Mouse (Mus musculus) MEL (cell line): ENCODE results near the gene Rhbdd2. TPM values are rescaled to one million over a fixed set of nuclear protein-coding genes. Genes with fewer than 3 reads are reported as not detected.

Experiments used
- DNase-seq: peaks from one replicate; pipeline ENCODE4 v3.0.0; 2011; ENCODE audit warnings: low read depth, low spot score
- H3K27ac ChIP-seq: 2 replicates; pipeline ENCODE4 v1.5.1; 2012; ENCODE audit warnings: low read depth, mild to moderate bottlenecking, control low read depth, low read length, moderate library complexity; ENCODE audit not compliant: control insufficient read depth
- H3K27me3 ChIP-seq, 2 experiments: fragments of 150-350 bp in 1 of 2; sonication (generic) in 1 of 2; 2 replicates each; pipeline ENCODE4 v1.6.1; 2012; ENCODE audit warnings: low read length in 2 of 2, mild to moderate bottlenecking in 2 of 2, improper control_type of control experiment in 1 of 2, moderate library complexity in 1 of 2; ENCODE audit not compliant: insufficient read depth in 2 of 2, control insufficient read depth in 1 of 2
- H3K36me3 ChIP-seq, 2 experiments: 2 replicates each; pipeline ENCODE4 v1.6.1; 2012 to 2014; ENCODE audit warnings: low read length in 2 of 2, improper control_type of control experiment in 1 of 2, inconsistent platforms in 1 of 2, mild to moderate bottlenecking in 1 of 2; ENCODE audit not compliant: insufficient read depth in 2 of 2, control insufficient read depth in 1 of 2
- H3K4me1 ChIP-seq, 2 experiments: fragments of 150-350 bp in 1 of 2; sonication (generic) in 1 of 2; 2 replicates each; pipeline ENCODE4 v1.6.1; 2012; ENCODE audit warnings: low read length in 2 of 2, improper control_type of control experiment in 1 of 2, mild to moderate bottlenecking in 1 of 2; ENCODE audit not compliant: insufficient read depth in 2 of 2, control insufficient read depth in 1 of 2
- H3K4me3 ChIP-seq, 2 experiments: fragments of 150-350 bp in 1 of 2; sonication (generic) in 1 of 2; 2 replicates each; pipeline ENCODE4 v1.5.1; 2012; ENCODE audit warnings: low read depth in 2 of 2, low read length in 2 of 2, mild to moderate bottlenecking in 2 of 2, moderate library complexity in 2 of 2, control low read depth in 1 of 2, improper control_type of control experiment in 1 of 2; ENCODE audit not compliant: control insufficient read depth in 1 of 2, insufficient read depth in 1 of 2
- H3K79me2 ChIP-seq: 2 replicates; pipeline ENCODE4 v1.6.1; 2012; ENCODE audit warnings: mild to moderate bottlenecking, low read length, moderate library complexity; ENCODE audit not compliant: control insufficient read depth, poor library complexity, insufficient read depth
- H3K9ac ChIP-seq: 2 replicates; pipeline ENCODE4 v1.6.1; 2012; ENCODE audit warnings: low read depth, mild to moderate bottlenecking, control low read depth, low read length, moderate library complexity; ENCODE audit not compliant: control insufficient read depth, poor library complexity, severe bottlenecking
- H3K9me3 ChIP-seq: fragments of 150-350 bp; sonication (generic); replicated peaks from 2 replicates; pipeline ENCODE4 v1.6.1; 2012; ENCODE audit warnings: mild to moderate bottlenecking, low read length, improper control_type of control experiment, moderate library complexity; ENCODE audit not compliant: insufficient read depth
- CHD2 ChIP-seq: IDR thresholded peaks from 2 replicates; pipeline ENCODE4 v1.6.1; 2011; ENCODE audit warnings: low read length, improper control_type of control experiment
- EP300 ChIP-seq, 2 experiments: IDR thresholded peaks; 2 replicates each; pipeline ENCODE4 v1.6.1; 2011; ENCODE audit warnings: improper control_type of control experiment in 2 of 2, low read length in 2 of 2, low read depth in 1 of 2, mild to moderate bottlenecking in 1 of 2
- HCFC1 ChIP-seq: IDR thresholded peaks from 2 replicates; pipeline ENCODE4 v1.6.1; 2012; ENCODE audit warnings: low read depth, mild to moderate bottlenecking, inconsistent platforms, low read length, improper control_type of control experiment, moderate library complexity
- MAZ ChIP-seq: IDR thresholded peaks from 2 replicates; pipeline ENCODE4 v1.6.1; 2012; ENCODE audit warnings: low read depth, mild to moderate bottlenecking, inconsistent platforms, low read length, improper control_type of control experiment
- MYC ChIP-seq: IDR thresholded peaks from 2 replicates; pipeline ENCODE4 v1.6.1; 2011; ENCODE audit warnings: low read depth, mild to moderate bottlenecking, low read length, improper control_type of control experiment, moderate library complexity
- NELFE ChIP-seq: IDR thresholded peaks from 2 replicates; pipeline ENCODE4 v1.6.1; 2011; ENCODE audit warnings: low read depth, low read length, improper control_type of control experiment
- NRF1 ChIP-seq: IDR thresholded peaks from 2 replicates; pipeline ENCODE4 v1.6.1; 2014; ENCODE audit warnings: low read depth, mild to moderate bottlenecking, inconsistent platforms, low read length, improper control_type of control experiment, moderate library complexity; ENCODE audit not compliant: poor library complexity, insufficient read depth, severe bottlenecking
- POLR2A ChIP-seq, 2 experiments: IDR thresholded peaks; 2 replicates each; pipeline ENCODE4 v1.6.1; 2011 to 2012; ENCODE audit warnings: low read length in 2 of 2, mild to moderate bottlenecking in 2 of 2, control low read depth in 1 of 2, improper control_type of control experiment in 1 of 2, low read depth in 1 of 2, moderate library complexity in 1 of 2; ENCODE audit not compliant: control insufficient read depth in 1 of 2, insufficient read depth in 1 of 2, poor library complexity in 1 of 2
- POLR2AphosphoS2 ChIP-seq: IDR thresholded peaks from 2 replicates; pipeline ENCODE4 v1.6.1; 2011; ENCODE audit warnings: low read length, improper control_type of control experiment
- RAD21 ChIP-seq: IDR thresholded peaks from 2 replicates; pipeline ENCODE4 v1.6.1; 2011; ENCODE audit warnings: mild to moderate bottlenecking, low read depth, low read length, improper control_type of control experiment
- TAL1 ChIP-seq: IDR thresholded peaks from 2 replicates; pipeline ENCODE4 v1.6.1; 2012; ENCODE audit warnings: mild to moderate bottlenecking, inconsistent platforms, low read length, moderate library complexity, mixed read lengths
- TBP ChIP-seq: IDR thresholded peaks from 2 replicates; pipeline ENCODE4 v1.8.0; 2011; ENCODE audit warnings: low read depth, low read length, improper control_type of control experiment
- USF1 ChIP-seq: IDR thresholded peaks from 2 replicates; pipeline ENCODE4 v1.6.1; 2014; ENCODE audit warnings: low read depth, mild to moderate bottlenecking, inconsistent platforms, low read length, improper control_type of control experiment, moderate library complexity
- ZKSCAN1 ChIP-seq: IDR thresholded peaks from 2 replicates; pipeline ENCODE4 v1.6.1; 2012; ENCODE audit warnings: low read depth, mild to moderate bottlenecking, inconsistent platforms, low read length, improper control_type of control experiment, moderate library complexity
- polyA plus RNA-seq, 2 experiments: library from polyadenylated mRNA; stranded (reverse) in 1 of 2; unstranded in 1 of 2; fragments of >175 nt in 1 of 2; fragments of >200 nt in 1 of 2; gene quantifications; 2 replicates each; pipeline versions ENCODE4 v1.2.1 to v1.2.4; 2012; ENCODE audit warnings: low replicate concordance in 2 of 2, low read depth in 1 of 2; ENCODE audit not compliant: insufficient read length in 2 of 2, insufficient read depth in 1 of 2, missing spikeins in 1 of 2
- total RNA-seq: library from RNA; depleted of rRNA; stranded (reverse); fragments of 300-350 nt; gene quantifications from 2 replicates; pipeline ENCODE4 v1.2.3, GENCODE M21; 2012; rRNA removed

Gene Rhbdd2
- total and polyA plus RNA-seq, 3 experiments: 4.9 to 29.1 TPM; not detected in 1

DNA sequence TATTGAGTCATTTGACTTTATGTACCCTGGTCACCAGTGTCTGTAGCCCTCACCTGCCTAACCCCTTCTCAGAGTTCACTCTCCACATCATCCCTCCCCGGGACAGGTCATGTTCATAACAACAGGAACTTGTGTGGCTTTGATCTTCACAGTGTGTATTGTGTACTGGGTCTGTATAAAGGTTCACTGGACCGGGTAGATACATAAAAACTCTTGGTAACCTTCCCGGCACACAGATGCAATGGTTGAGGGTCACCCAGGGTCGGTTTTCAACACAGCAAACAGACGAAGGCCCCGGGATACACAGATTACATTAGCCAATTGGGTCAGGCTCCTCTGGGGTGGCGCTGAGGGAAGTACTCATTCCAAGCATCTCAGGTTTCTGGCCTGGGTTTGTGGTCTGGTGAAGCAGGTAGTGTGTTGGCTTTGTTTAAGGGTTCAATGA lies 62.9 kb downstream of the Rhbdd2 start:
- Histone ChIP-seq H3K36me3 (peaks cover 0 to 10% of the 10 kb centered on the region in 2 experiments; a peak in 2 of 4 replicates), H3K4me3 (no peak overlapping the region), H3K4me1 (peaks cover 0 to 5% of the 10 kb centered on the region in 2 experiments; a peak in 2 of 4 replicates), H3K9ac (no peak overlapping the region), H3K79me2 (peaks cover 4% of the 10 kb centered on the region), H3K27ac (no peak overlapping the region), H3K9me3 (no peaks in the 10 kb centered on the region), H3K27me3 (no peaks in the 10 kb centered on the region)
- TF ChIP-seq NRF1 (no peak), NELFE (no peak), USF1 (no peak), POLR2A (IDR thresholded peaks at IDR 0.05; ENCODE audit: control insufficient read depth in 1 of 2, insufficient read depth in 1 of 2, low read depth in 1 of 2, low read length in 2 of 2, poor library complexity in 1 of 2) (no peak), TBP (no peak), HCFC1 (no peak), POLR2AphosphoS2 (no peak), TAL1 (no peak), RAD21 (no peak), ZKSCAN1 (no peak), MAZ (no peak), EP300 (IDR thresholded peaks at IDR 0.05; ENCODE audit: low read depth in 1 of 2, low read length in 2 of 2) (no peak), CHD2 (no peak), MYC (no peak)
- no peak for DNase-seq

Other genes starting within 250 kb of the Rhbdd2 start
- gene Pom121, start 238.1 kb upstream of the Rhbdd2 start, total RNA-seq: 10.2 and 12.4 TPM in 2 replicates
- gene Pom121, start 238.1 kb upstream of the Rhbdd2 start, polyA plus RNA-seq: 10 to 100 TPM; 51.8 to 81.1 TPM
- gene Hip1, start 87.5 kb upstream of the Rhbdd2 start, total RNA-seq: 0.23 and 0.26 TPM in 2 replicates
- gene Hip1, start 87.5 kb upstream of the Rhbdd2 start, polyA plus RNA-seq: under 1 TPM in 1 of 2 experiments, not detected in 1; 0.75 TPM
- not detected in 2 replicates for gene Ccl26, start 69.0 kb upstream of the Rhbdd2 start, total RNA-seq
- not detected for gene Ccl26, start 69.0 kb upstream of the Rhbdd2 start, polyA plus RNA-seq
- not detected in 2 replicates for gene Ccl24, start 59.6 kb upstream of the Rhbdd2 start, total RNA-seq
- not detected for gene Ccl24, start 59.6 kb upstream of the Rhbdd2 start, polyA plus RNA-seq
- 40.3 and 40.4 TPM in 2 replicates for gene Por, start 37.4 kb downstream of the Rhbdd2 start, total RNA-seq
- gene Por, start 37.4 kb downstream of the Rhbdd2 start, polyA plus RNA-seq: 10 to 100 TPM in 1 of 2 experiments, not detected in 1; 64.4 TPM
- 19.6 and 20.2 TPM in 2 replicates for gene Tmem120a, start 111.8 kb downstream of the Rhbdd2 start, total RNA-seq
- 10 to 100 TPM in 1 of 2 experiments, not detected in 1; 38.8 TPM for gene Tmem120a, start 111.8 kb downstream of the Rhbdd2 start, polyA plus RNA-seq
- not detected in 2 replicates for gene Styxl1, start 145.8 kb downstream of the Rhbdd2 start, total RNA-seq
- gene Styxl1, start 145.8 kb downstream of the Rhbdd2 start, polyA plus RNA-seq: under 1 TPM in 1 of 2 experiments, not detected in 1; 0.17 TPM
- gene Mdh2, start 145.9 kb downstream of the Rhbdd2 start, total RNA-seq: 207 and 241 TPM in 2 replicates
- 1,000 to 10,000 TPM in 1 of 2 experiments, 100 to 1,000 TPM in 1; 465 to 1,097 TPM for gene Mdh2, start 145.9 kb downstream of the Rhbdd2 start, polyA plus RNA-seq
- gene Srrm3, start 174.3 kb downstream of the Rhbdd2 start, total RNA-seq: not detected in 2 replicates
- not detected for gene Srrm3, start 174.3 kb downstream of the Rhbdd2 start, polyA plus RNA-seq